Mouse (Mus musculus) kidney, postnatal 10 days (tissue): ENCODE measurements around the gene Arhgap35.

Experiments used
- DNase-seq: peaks from one replicate; pipeline ENCODE4 v3.0.0; 2021; ENCODE audit warnings: mixed read lengths

Gene Arhgap35

DNA sequence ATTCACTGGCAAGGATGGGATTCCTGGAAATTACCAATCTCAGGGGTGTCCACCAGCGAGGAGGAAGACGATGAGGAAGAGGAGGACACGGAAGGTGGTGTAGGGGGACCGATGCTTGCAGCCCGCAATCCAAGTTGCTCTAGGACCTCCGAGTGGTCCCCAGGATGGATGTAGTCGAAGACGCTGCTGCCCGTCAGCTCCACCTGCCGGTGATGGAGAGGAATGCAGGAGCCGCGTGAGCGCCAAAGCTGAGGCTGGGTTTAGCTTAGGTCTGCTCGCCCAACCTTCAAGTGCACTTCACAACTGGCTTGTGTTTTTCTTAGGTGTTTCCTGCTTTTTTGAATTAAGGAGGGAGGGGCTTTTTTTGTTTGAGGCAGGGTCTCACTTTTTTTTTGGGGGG is 151.6 kb downstream of the Arhgap35 start:
- DNase-seq: peak; percentile 91

DNA sequence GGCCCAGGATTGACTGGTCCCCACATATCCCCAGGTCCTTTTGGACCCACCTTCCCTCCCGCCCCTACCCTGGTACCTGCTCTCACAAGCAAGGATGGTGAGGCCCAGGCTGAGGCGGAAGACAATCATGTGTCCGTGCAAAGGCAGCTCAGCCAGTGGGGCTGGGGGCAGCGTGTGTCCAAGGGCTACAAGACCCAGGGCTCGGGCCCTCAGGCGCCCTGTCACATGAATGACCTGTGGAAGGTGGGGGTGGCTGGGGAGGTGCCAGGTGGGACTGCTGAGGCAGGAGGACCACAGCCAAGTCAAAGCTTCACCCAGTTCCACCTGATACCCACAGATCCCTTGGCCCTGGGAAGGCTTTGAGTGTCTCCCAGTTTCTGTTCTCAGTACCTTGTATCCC is 153.1 kb downstream of the Arhgap35 start:
- no peak for DNase-seq

- no peak for DNase-seq
Measured at GRCm38 (mm10) chr7:16461151-16461550, 153.6 kb downstream of the Arhgap35 start.

DNA sequence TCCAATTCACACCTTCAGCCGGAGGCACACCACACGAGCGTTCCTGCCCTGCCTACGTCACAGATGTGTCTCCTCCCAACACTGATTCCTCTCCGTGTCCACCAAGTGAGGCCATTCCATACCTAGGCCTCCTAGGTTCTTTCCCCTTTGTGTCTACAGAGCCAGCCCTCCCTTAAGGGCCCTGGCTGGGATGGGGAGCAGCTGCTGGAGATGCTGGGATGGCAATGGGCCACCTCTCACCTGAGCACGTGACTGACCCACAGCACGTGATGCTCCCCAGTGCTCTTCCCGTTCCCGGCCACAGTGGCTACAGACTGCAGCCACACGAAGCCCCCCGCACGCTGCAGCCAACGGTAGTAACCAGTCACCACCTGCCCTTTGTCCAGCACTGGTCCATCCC is 154.2 kb downstream of the Arhgap35 start:
- no peak for DNase-seq

- DNase-seq: no peak
Measured at GRCm38 (mm10) chr7:16456289-16456688, 158.5 kb downstream of the Arhgap35 start.

GRCm38 (mm10) chr7:16455016-16455415 is 159.8 kb downstream of the Arhgap35 start:
- no peak for DNase-seq

- DNase-seq: peak; percentile 38
Measured at GRCm38 (mm10) chr7:16453118-16453711, 161.6 kb downstream of the Arhgap35 start.

- DNase-seq: peak; percentile 91
Measured at GRCm38 (mm10) chr7:16452587-16453073, 162.2 kb downstream of the Arhgap35 start, which contains the start of gene Tmem160. Gene Tmem160 (plus strand): TSS chr7:16452779.

- DNase-seq: no peak
Measured at GRCm38 (mm10) chr7:16451656-16452055, 163.1 kb downstream of the Arhgap35 start.
